Mouse (Mus musculus): ENCODE data around the gene Taar6.

Gene Taar6

DNA sequence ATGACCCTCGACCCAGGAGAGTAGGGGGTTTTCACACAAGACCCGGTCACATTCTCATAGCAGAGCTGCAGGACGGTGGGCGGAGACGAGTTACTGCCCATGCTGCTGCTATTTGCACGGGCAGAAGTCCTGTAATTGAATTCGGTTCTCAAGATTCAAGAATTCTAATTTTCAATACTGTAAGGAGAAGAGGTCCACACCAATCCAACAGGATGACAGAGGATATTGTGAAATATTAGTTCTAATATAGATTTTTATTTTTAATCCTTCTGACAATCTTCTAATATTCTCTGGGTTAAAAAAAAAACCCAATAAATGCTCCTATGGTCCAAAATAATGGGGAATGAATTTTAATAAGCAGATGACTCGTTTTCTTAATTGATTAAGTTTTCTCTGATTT, at the start of gene Taar6:
TSS of gene Taar6 (minus strand) at position 101 of the 400 bp plus-strand sequence.
- DNase-seq = no peak

DNA sequence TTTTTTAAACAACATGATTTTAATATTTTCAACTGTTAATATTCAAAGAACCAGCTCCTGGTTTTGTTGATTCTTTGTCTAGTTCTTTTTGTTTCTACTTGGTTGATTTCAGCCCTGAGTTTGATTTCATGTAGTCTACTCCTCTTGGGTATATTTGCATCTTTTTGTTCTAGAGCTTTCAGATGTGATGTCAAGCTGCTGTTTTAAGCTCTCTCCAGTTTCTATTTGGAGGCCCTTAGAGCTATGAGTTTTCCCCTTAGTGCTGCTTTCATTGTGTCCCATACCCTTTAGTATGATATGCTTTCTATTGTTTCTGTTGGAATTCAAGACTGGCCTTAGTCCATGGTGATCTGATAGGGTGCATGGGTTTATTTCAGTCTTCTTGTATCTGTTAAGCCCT, 45.9 kb upstream of the Taar6 start:
- no peak for DNase-seq

DNA sequence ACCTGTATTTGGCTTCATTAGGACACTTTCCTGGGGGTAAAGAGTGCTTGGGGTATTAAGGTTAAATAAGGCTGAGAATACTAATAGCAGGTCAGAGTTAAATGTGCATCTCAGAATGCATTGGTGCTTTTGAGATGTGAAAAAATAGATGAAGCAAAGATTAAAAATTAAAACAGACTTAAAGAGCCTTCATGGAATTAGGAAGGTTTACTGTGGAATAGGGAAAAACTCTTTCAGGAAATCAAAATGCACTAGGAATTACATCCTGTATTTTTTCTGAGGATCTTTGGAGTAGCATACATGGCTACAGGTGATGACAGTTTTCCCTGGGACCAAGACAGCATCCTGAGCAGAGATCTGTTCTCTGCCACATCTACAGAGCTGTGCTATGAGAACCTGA, 41.5 kb upstream of the Taar6 start, which contains the start of gene Taar7d:
TSS of gene Taar7d (plus strand) at position 301 of the 400 bp plus-strand sequence.
- DNase-seq = no peak

DNA sequence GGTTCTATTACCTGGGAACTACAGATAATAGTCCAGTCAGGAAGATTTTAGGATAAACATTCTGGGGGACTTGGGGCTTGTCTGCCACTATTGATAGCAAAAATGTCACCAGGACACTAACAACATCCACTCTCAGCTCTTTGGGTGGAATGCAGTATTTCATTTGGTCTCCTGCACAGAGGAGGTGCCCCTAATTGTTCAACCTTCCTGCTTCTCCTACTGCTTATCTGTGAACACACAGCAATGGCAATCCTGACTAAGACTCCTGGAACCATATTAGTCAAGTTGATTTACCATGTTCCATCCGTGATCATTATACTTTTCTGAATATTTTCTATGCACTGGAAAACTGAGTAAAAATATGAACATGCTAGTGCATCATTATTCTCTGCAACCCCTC, 22.7 kb upstream of the Taar6 start:
- DNase-seq = no peak

DNA sequence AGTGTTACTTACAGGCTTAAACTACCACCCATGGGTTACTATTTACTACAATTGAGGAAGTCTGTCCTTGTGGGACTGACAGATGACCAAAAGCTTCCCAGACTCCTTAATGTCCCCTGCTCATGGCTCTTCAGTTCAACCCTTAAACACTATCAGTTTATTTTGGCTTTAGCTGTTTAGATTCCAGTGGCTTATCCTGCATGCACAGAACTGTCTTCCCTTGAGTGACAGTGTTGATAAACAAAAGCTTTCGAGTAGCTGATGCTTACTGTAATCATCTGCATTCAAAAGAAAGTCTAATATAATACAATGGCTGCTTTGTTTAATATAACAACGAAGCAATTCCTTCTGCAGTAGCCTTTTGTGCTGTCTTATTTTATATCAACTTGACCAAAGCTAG, 21.6 kb upstream of the Taar6 start:
- no peak for DNase-seq

DNA sequence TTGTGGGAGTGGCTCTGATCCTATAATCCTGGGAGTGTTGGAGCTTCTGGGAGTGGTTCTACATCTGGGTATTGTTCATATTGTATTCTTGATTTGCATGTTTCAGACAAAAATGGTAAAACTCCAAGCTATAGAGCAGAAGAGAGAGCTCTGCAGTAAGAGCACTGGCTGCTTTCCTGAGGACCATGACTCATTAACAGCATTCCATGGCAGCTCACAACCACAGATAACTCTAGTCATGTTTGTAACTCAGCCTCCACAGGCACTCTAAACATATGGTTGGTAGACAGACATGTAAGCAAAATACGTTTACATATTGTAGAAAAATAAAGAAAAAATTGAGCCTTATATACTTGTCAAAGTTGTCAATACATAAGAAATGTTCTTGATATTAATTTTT, 21.0 kb upstream of the Taar6 start:
- DNase-seq = no peak

DNA sequence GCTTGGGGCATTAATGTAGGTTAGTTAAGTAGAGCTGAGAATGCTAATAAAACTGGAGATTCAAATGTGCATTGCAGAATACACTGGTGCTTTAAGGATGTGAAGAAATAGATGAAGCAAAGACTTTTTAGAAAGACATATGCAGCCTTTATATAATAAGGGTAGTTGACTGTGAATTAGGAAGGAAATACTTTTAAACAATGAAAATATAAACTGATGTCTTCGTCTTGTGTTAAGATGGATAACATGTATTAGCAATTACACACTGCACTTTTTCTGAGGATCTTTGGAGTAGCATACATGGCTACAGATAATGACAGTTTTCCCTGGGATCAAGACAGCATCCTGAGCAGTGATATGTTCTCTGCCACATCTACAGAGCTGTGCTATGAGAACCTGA, 14.2 kb upstream of the Taar6 start, which contains the start of gene Taar7b:
TSS of gene Taar7b (plus strand) at position 301 of the 400 bp plus-strand sequence.
- no peak for DNase-seq

DNA sequence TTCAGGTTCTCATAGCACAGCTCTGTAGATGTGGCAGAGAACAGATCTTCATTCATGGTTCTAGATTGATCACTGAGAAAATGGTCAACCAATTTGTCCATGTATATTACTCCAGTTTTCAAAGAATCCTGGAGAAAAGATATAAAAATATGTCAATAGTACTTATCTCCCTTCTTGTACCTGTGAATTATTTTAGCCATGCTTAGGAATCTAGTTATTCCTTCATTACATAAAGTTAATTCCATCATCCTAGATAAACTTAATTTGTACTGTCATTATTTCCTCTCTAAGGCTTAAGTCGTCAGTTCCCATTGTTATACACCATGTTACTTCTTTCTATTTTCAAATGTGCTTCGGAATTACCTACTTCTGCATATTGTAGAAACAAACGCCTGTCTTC, 7.9 kb upstream of the Taar6 start, which contains the start of gene Taar7a:
TSS of gene Taar7a (minus strand) at position 101 of the 400 bp plus-strand sequence.
- no peak for DNase-seq

DNA sequence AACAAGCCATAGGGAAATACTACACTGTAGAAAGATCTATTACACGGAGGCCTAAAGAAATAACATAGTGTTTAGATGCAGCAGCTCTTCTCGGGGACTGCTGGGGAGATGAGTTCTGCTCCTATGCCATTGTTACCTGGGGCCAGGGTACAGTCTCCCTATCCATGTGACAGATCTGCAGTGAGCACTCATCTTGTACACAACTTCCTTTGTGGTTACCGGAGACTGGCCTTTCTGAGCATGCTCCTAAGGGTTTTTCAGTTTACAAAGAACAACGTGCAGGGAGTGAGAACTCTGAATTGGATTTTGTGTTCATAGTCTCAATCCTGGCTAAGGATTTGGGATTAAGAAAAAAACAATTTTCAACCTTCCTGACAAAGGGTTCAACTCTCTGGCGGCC, 973 bp upstream of the Taar6 start:
- no peak for DNase-seq

DNA sequence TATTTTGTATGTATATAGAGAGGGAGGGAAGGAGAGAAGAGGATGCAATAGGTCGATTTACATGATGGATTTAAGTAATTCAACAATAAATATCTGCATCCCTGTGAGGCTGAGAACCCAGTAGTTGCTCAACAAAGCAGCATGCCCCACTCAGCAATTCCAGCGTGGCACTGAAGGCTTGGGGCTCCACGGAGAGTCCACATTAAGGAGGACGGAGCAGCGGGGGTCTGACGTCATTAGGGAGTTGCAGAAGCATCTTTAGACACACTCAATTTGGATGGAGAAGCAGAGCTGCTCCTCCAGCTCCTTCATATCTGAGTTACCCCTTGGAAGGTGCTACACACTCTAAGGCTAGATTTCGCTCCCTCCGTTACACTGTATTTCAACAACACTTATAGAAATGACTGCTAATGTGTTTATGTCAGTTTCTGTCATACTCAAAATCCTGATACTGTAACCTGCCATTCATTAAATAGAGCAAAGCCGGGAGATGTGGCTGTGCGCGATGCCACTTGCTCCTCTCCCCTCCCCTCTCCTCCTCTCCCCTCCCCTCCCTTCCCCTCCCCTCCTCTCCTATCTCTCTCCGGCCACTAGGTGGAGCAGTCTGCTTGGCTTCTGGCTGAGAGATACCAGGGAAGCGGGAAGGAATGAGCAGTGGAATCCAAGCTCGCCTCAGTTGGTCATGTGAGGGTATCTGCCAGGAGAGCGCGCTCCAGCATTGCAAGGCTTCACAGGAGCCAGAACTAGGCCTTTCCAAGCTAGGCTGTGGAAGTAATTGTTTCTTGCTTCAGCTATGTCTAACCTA, 6.3 kb downstream of the Taar6 start:
- DNase-seq = peak; percentile 27

DNA sequence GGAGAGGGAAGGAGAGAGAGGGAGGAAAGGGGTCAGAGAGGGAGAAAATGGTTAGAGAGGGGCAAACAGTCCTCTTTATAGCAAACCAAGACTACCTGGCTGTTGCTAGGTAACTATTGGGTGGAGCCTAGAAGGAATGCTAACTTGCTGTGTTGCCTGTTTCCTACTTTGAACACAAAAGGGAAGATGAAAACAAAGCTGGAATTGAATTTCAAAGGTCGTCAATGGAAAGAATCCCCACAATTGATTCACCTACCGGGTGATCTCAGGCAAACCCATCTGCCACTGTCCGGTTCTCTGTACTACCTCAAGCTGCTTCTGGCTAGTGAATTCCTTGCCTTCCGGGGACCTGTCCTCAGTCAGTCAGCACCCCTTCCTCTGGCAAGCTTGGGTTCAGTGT, 7.5 kb downstream of the Taar6 start:
- DNase-seq = no peak

DNA sequence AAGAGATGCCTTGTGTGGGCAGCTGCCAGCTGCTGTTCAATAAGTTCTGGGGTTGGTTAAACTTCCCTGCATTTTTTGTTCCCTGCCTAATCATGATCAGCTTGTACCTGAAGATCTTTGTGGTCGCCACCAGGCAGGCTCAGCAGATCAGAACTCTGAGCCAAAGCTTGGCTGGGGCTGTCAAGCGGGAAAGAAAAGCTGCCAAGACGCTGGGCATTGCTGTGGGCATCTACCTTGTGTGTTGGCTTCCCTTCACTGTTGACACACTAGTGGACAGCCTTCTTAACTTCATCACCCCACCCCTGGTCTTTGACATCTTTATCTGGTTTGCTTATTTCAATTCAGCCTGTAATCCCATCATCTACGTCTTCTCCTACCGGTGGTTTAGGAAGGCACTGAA, 14.2 kb downstream of the Taar6 start:
- no peak for DNase-seq

DNA sequence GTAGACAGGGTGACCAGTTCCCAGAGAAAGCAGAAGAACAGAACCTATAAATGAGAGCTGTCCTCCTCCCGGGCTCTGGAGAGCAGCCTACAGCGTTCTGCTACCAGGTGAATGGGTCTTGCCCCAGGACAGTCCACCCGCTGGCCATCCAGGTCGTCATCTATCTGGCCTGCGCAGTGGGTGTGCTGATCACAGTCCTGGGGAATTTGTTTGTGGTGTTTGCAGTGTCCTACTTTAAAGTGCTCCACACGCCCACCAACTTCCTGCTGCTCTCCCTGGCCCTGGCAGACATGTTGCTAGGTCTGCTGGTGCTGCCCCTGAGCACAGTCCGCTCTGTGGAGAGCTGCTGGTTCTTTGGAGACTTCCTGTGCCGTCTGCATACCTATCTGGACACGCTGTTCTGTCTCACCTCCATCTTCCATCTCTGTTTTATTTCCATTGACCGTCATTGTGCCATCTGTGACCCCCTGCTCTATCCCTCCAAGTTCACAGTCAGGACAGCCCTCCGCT, 14.7 kb downstream of the Taar6 start, which contains the start of gene Taar5:
TSS of gene Taar5 (plus strand) at position 51 of the 510 bp plus-strand sequence.
- no peak for DNase-seq

DNA sequence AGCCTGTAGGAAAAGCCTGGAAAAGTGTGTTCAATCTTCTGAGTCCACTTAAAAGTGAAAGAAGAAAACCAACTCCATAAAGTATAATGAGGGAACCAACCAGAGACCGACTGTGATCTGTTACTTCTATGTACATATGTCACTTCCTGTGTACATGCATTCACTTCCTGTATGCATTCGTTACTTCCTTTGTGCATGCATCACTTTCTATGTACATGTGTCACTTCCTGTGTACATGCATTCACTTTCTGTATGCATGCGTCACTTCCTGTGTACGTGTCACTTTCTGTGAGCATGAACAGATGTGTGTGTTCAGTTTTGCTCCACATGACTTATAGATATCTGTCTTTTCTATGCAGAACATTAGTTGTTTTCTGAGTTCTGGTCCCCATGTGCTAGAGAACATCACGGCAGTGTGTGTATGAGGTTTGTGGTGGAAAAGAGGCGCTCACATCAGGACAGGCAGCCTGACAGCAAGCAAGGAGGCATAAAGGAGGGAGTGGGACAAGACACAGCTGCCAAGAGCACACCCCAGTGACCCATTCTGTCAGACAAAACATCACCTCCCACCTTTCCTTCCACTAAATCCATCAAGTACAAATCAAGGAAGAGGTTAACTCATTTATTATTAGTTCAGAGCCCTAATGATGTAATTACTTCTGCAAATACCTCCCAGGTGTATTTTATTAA, 20.4 kb downstream of the Taar6 start:
- no peak for DNase-seq

DNA sequence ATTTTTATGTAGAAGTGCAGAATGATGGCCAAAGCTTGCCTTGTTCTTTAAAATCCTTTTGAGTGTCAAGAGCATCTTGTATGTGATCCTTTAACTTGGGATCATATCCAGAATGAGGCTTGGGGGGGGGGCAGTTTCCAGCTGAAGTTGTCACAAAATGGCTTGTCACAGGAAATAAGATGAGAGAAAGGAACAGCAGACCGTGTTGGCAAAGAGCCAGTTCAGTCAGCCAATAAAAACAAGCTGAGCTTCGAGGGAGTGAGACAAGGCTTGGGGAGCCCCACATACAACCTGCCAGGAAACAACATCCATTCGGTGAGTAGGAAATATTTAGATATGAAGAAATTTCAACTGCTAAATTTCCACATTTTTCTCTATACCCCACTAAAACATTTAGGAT, 22.0 kb downstream of the Taar6 start:
- no peak for DNase-seq

DNA sequence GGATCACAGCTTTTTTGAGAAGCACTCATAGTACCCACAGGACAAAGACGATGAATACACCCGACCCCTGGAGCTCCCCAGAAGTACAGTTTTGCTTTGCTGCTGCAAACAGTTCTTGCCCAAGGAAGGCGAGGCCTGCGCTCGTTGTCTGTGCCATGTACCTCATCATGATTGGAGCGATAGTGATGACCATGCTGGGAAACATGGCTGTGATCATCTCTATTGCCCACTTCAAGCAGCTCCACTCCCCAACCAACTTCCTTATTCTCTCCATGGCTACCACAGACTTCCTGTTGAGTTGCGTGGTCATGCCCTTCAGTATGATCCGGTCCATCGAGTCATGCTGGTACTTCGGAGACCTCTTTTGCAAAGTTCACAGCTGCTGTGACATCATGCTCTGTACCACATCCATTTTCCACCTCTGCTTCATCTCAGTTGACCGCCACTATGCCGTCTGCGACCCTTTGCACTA, 25.0 kb downstream of the Taar6 start, which contains the start of gene Taar4:
TSS of gene Taar4 (plus strand) at position 51 of the 472 bp plus-strand sequence.
- DNase-seq = no peak

DNA sequence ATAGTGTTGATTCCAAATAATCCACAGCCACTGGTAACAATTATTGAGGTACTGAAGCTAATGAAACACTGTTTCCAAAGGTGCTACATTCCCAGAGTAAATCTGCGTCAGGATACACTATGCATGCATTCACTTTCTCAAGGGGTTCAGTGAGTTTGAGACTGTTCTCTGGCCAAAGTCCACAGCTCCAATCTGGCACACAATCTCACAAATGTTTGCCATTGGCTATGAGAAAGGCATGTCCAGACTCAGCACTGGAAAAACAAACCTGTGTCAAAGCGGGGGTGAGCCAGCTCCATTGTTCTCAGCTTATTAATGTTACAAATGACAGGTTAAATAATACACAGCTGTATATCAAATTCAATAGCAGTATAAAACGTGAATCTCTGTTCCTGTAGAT, 26.4 kb downstream of the Taar6 start:
- DNase-seq = no peak

DNA sequence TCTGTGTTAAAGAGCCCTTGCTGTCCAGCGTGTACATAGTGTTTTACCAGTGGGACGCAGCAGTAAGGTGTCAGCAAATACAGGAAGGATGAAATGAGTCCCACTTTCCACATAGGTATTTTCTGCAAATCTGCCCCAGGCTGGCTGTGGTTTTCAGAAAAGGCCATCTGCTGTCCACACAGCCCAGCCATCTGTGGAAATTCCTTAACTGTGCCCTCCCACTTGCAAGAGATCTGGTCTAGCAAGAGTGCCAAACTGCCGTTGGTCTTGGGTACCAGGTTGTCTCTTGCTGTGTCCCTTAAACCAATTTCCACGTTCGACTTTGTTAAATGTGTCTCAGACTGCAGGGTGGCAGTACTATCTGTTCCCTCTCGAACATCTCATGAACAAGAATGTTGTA, 33.7 kb downstream of the Taar6 start:
- DNase-seq = peak; percentile 40

DNA sequence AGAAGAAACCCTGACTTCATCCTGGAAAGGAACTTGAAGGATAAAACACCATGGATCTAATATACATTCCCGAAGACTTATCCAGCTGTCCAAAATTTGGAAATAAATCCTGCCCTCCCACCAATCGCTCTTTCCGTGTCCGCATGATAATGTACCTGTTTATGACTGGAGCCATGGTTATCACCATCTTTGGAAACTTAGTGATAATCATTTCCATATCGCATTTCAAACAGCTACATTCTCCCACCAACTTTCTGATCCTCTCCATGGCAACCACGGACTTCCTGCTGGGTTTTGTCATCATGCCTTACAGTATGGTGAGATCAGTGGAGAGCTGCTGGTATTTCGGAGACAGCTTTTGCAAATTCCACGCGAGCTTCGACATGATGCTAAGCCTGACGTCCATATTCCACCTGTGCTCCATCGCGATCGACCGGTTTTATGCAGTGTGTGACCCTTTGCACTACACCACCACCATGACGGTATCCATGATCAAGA, 35.9 kb downstream of the Taar6 start, which contains the start of gene Taar3:
TSS of gene Taar3 (plus strand) at position 51 of the 498 bp plus-strand sequence.
- no peak for DNase-seq

DNA sequence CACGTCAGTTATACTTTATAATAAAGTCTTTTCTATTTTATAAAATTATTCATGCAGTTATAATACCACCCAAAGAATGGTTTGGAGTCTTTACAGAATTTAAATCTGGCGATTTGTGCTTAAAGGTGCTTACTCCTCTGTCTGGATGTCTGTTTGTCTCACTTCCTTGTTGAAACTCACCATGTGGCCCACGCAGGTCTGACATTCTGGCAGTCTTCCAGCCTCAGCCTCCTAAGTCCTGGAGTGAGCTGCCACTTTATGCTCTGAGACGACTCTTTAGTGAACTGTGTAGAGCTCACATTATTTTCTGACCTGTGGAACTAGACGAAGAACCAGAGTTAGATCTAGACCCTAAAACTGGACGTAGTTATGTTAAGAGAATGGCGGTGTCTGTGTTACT, 37.4 kb downstream of the Taar6 start:
- DNase-seq = no peak

DNA sequence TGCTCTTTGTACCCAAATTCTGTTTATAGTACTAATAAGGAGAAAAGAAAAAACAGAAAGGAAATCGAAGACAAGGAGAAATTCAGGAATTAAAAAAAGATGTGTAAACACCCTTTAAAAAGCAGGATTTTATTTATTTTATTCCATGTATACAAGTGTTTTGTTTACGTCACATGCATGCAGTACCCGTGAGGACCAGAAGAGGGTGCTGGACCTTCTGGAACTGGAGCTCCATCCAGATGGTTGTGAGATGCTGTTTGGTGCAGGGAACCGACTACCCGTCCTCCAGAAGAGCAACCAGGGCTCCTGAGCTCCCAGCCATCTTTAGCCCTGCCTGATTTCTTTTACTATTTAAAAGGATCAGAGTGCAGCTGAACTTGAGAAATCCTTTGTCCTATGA, 43.0 kb downstream of the Taar6 start:
- DNase-seq = no peak

DNA sequence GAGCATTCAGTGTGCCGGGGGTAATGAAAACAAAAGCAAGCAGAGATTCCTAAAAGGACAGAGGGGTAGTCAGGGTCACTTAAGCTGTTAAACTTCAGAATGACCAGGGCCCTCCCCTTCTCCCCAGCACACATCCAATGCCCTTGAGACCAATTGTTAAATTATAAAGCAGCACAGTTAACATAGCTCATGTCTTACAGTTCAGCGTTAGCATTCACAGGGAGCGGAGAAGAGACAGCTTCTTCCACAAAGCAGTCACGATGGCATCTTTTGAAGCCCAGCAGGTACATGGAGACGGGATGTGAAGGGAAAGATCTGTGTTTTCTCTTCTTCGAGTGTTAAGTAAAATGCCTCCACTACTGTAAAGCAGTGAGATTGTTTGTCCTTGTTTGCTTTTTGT, 47.1 kb downstream of the Taar6 start, which contains the start of gene Taar2:
TSS of gene Taar2 (plus strand) at position 261 of the 400 bp plus-strand sequence.
- no peak for DNase-seq

DNA sequence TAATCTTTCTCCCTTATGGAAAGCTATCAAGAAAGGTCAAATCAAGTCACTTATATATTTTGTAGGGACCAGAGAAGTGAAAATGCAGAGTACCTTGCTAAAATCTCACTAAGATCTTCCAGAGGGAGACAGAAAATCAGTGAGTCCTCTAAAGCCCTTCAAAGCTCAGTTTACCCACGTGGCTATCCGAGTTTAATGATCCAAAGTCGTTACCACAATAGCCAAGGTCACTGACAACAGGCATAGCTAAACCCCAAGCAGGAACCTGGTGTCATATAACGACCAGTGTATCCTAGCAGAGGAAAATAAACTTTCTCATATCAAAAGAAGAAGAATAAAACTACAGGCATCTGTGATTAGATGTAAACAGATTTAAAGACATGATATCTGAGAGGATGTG, 47.8 kb downstream of the Taar6 start:
- no peak for DNase-seq

All from cerebellum, adult 8-10 months (tissue).